Mouse (Mus musculus) ES-E14 (cell line): ENCODE measurements at regions not wholly inside any gene's neighbourhood (a gene's known extent, or its start where the extent isn't known, plus 50 kb on each side); places are given as distances from the start of the nearest gene placed in this dataset.

Source experiments
- DNase-seq: peaks from one replicate; pipeline ENCODE4 v3.0.0-alpha.2; 2013; ENCODE audit warnings: low read depth, low spot score
- H3K27ac ChIP-seq: 2 replicates; pipeline ENCODE4 v1.5.1; 2012; ENCODE audit warnings: low read depth, mild to moderate bottlenecking, low read length, moderate library complexity, mixed read lengths; ENCODE audit not compliant: poor library complexity, insufficient read depth, severe bottlenecking
- H3K36me3 ChIP-seq: 2 replicates; pipeline ENCODE4 v1.6.1; 2012; ENCODE audit warnings: mild to moderate bottlenecking, low read length, moderate library complexity, mixed read lengths; ENCODE audit not compliant: control insufficient read depth, poor library complexity, insufficient read depth, severe bottlenecking
- H3K4me1 ChIP-seq, 2 experiments: fragments of 150-350 bp in 1 of 2; sonication (generic) in 1 of 2; 2 replicates each; pipeline ENCODE4 v1.6.1; 2012; ENCODE audit warnings: low read length in 2 of 2, mild to moderate bottlenecking in 1 of 2, mixed read lengths in 1 of 2; ENCODE audit not compliant: control insufficient read depth in 2 of 2, insufficient read depth in 2 of 2, poor library complexity in 1 of 2
- H3K4me3 ChIP-seq, 2 experiments: fragments of 150-350 bp in 1 of 2; sonication (generic) in 1 of 2; 2 replicates each; pipeline ENCODE4 v1.5.1; 2012; ENCODE audit warnings: low read length in 2 of 2, low read depth in 1 of 2, mild to moderate bottlenecking in 1 of 2, mixed read lengths in 1 of 2; ENCODE audit not compliant: insufficient read depth in 1 of 2, poor library complexity in 1 of 2, severe bottlenecking in 1 of 2
- H3K9ac ChIP-seq: 2 replicates; pipeline ENCODE4 v1.6.1; 2012; ENCODE audit warnings: low read depth, mild to moderate bottlenecking, low read length, mixed read lengths; ENCODE audit not compliant: poor library complexity, insufficient read depth, severe bottlenecking
- H3K9me3 ChIP-seq: fragments of 150-350 bp; sonication (generic); 2 replicates; pipeline ENCODE4 v1.6.1; 2012; ENCODE audit warnings: low read depth, mild to moderate bottlenecking, low read length; ENCODE audit not compliant: control insufficient read depth, insufficient read depth
- CHD2 ChIP-seq: IDR thresholded peaks from 2 replicates; pipeline ENCODE4 v1.6.1; 2014; ENCODE audit warnings: mild to moderate bottlenecking, low read depth, low read length, inconsistent platforms
- HCFC1 ChIP-seq: IDR thresholded peaks from 2 replicates; pipeline ENCODE4 v1.6.1; 2012; ENCODE audit warnings: low read length, inconsistent platforms, borderline replicate concordance; ENCODE audit not compliant: insufficient read depth
- MAFK ChIP-seq: IDR thresholded peaks from 2 replicates; pipeline ENCODE4 v1.6.1; 2014; ENCODE audit warnings: mild to moderate bottlenecking, low read depth, low read length, inconsistent platforms; ENCODE audit not compliant: insufficient read depth
- ZC3H11A ChIP-seq: IDR thresholded peaks from 2 replicates; pipeline ENCODE4 v1.6.1; 2012; ENCODE audit warnings: low read depth, mild to moderate bottlenecking, inconsistent platforms, low read length, borderline replicate concordance
- ZNF384 ChIP-seq: IDR thresholded peaks from 2 replicates; pipeline ENCODE4 v1.6.1; 2012; ENCODE audit warnings: low read depth, low read length, inconsistent platforms
- in situ Hi-C, 2 experiments: fragments of 600-800 bp; cut with MboI; formaldehyde crosslinking; loops; one replicate each; pipeline ENCODE4 v1.15.1; 2025; ENCODE audit warnings: low sequenced_read_pairs in 2 of 2, inconsistent platforms in 1 of 2; ENCODE audit not compliant: unreplicated experiment in 2 of 2

DNA sequence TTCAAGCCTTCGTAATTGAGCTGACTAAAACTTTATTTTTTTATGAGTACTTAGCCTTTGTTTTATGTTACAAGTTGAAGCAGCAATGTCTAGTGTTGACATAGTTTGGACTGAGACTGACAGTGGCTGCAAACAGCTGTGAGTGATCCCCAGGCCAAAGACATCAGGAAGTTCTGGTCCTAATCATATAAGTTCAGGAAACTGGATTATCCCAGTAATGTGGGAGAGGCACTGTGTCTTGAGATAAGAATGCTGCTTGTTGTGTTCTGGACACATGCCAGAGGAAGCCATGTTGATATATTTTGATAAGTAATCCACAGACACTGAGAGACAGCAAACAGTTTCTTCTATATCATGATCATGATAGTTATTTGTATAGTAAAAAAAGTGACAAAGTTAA is 153.4 kb downstream of the Lrriq3 start:
- in situ Hi-C loops = no loop called here
- Histone ChIP-seq H3K9me3 (no peaks in the 10 kb centered on the region), H3K27ac (no peak overlapping the region), H3K4me3 (no peak overlapping the region), H3K4me1 (no peaks in the 10 kb centered on the region), H3K36me3 (no peaks in the 10 kb centered on the region), H3K9ac (no peak overlapping the region)
- no peak for DNase-seq
- TF ChIP-seq ZNF384 = no peak
- no peak for TF ChIP-seq MAFK
- no peak for TF ChIP-seq HCFC1
- TF ChIP-seq CHD2 = no peak
- no peak for TF ChIP-seq ZC3H11A

DNA sequence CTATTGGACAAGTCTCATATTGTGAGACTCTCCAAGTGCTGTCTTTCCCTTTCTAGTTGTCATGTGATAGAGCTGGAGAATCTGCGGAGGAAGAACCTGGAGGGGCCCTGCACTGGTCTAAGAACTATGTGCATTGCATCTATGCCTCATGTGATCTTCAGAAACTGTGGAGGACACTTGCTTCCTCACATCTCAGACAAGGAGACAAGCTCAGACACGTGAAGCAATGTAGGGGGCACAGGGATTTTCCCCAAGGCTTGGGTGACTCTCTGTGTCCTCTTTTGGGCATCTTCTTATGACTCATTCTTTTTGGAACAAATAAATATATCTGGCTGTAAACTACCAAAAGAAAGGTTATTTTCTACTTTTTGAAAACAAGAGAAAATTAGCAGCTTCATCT is 153.9 kb downstream of the Lrriq3 start:
- in situ Hi-C loops = no loop called here

GRCm38 (mm10) chr3:155247929-155248328 is 154.7 kb downstream of the Lrriq3 start:
- in situ Hi-C loops = no loop called here
- H3K36me3 ChIP-seq = no peaks in the 10 kb centered on the region

More for the DNA sequence above, 153.9 kb downstream of the Lrriq3 start:
- no peaks in the 10 kb centered on the region for H3K36me3 ChIP-seq
- no peak overlapping the region for H3K9ac ChIP-seq
- no peaks in the 10 kb centered on the region for H3K9me3 ChIP-seq
- H3K4me1 ChIP-seq = no peaks in the 10 kb centered on the region
- TF ChIP-seq ZC3H11A = no peak
- no peak for TF ChIP-seq HCFC1
- TF ChIP-seq MAFK = no peak
- TF ChIP-seq CHD2 = no peak
- TF ChIP-seq ZNF384 = no peak
- no peak for DNase-seq
- H3K27ac ChIP-seq = no peak overlapping the region
- no peak overlapping the region for H3K4me3 ChIP-seq

DNA sequence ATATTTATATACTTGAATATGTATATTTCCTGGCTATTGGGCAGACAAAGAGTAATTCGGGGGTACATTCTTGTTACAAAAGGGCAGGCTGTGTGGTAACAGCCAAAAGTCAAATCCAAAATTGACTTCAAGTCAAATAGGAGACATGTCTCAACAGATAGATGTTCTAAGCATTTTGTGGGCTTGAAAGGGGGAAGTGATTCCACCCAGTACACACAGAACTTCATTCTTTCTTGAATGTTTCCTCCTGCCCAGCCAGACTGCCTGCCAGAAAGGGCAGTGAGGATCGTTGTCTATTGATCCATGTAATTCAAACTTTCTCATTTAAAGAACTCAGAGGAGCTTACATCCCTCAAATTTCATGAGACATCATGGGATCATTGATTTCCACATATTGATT is 157.7 kb downstream of the Lrriq3 start:
- H3K36me3 ChIP-seq = no peaks in the 10 kb centered on the region
- DNase-seq = no peak
- no peak for TF ChIP-seq ZC3H11A
- TF ChIP-seq CHD2 = no peak
- TF ChIP-seq MAFK = no peak
- no peak for TF ChIP-seq ZNF384
- no peak for TF ChIP-seq HCFC1
- no peak overlapping the region for H3K27ac ChIP-seq
- no peak overlapping the region for H3K9ac ChIP-seq
- no peak overlapping the region for H3K4me3 ChIP-seq
- H3K9me3 ChIP-seq = no peaks in the 10 kb centered on the region
- H3K4me1 ChIP-seq = no peaks in the 10 kb centered on the region
- in situ Hi-C loops = no loop called here

More at GRCm38 (mm10) chr3:155247929-155248328, 154.7 kb downstream of the Lrriq3 start:
- H3K9ac ChIP-seq = no peak overlapping the region
- DNase-seq = no peak
- H3K9me3 ChIP-seq = no peaks in the 10 kb centered on the region
- no peak overlapping the region for H3K27ac ChIP-seq
- no peak for TF ChIP-seq ZNF384
- no peak for TF ChIP-seq CHD2
- no peak for TF ChIP-seq MAFK
- TF ChIP-seq ZC3H11A = no peak
- no peak for TF ChIP-seq HCFC1
- H3K4me3 ChIP-seq = no peak overlapping the region
- H3K4me1 ChIP-seq = no peaks in the 10 kb centered on the region

DNA sequence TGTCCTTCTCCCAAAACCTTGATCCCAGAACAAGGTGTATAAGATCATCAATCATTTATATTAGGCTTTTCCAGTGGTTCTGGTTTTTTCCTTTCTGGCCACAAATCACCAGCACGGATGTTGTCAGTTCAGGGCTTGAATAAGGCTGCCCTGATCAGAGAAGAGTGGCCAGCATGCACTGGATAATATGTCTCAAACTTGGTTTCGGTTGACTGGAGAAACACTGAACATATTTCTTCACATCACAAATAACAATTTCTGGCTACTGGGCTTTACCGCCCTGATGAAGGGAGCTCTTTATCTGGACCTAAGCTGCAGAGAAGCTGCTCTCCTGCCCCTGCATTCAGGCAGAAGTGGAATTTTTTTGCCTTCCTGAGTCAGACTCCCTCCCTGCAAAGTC is 205.0 kb downstream of the Lrriq3 start:
- TF ChIP-seq MAFK (no peak), ZC3H11A (no peak), CHD2 (no peak), ZNF384 (no peak), HCFC1 (no peak)
- no peak for DNase-seq
- H3K9me3 ChIP-seq = no peaks in the 10 kb centered on the region
- in situ Hi-C loops = no loop called here
- no peak overlapping the region for H3K4me3 ChIP-seq
- no peak overlapping the region for H3K27ac ChIP-seq
- no peaks in the 10 kb centered on the region for H3K4me1 ChIP-seq
- no peaks in the 10 kb centered on the region for H3K36me3 ChIP-seq
- H3K9ac ChIP-seq = no peak overlapping the region
